Mouse (Mus musculus): ENCODE results near the gene Cnpy2.
A peak's percentile ranks its signal among the peaks of the same experiment; 100 is the strongest.

Gene Cnpy2

GRCm38 (mm10) chr10:128369218-128369543 lies 46.9 kb downstream of the Cnpy2 start:
- no peak for DNase-seq

- DNase-seq = no peak
These were observed 47.3 kb downstream of the Cnpy2 start for GRCm38 (mm10) chr10:128369599-128369998.

- no peak for DNase-seq
These were observed 47.8 kb downstream of the Cnpy2 start for GRCm38 (mm10) chr10:128370021-128370420.

- no peak for DNase-seq
These were observed 48.3 kb downstream of the Cnpy2 start for GRCm38 (mm10) chr10:128370601-128371000.

- DNase-seq = no peak
These were observed 49.9 kb downstream of the Cnpy2 start for GRCm38 (mm10) chr10:128372142-128372541.

- no peak for DNase-seq
These were observed 50.9 kb downstream of the Cnpy2 start for GRCm38 (mm10) chr10:128372989-128373748.

- DNase-seq = no peak
These were observed 52.1 kb downstream of the Cnpy2 start for GRCm38 (mm10) chr10:128374393-128374792.

- DNase-seq = no peak
These were observed 53.8 kb downstream of the Cnpy2 start for GRCm38 (mm10) chr10:128376099-128376454.

GRCm38 (mm10) chr10:128376455-128377211 lies 54.4 kb downstream of the Cnpy2 start, which contains the start of gene Ankrd52:
Ankrd52 (plus strand) TSS chr10:128377115.
- peak; percentile 87 for DNase-seq

Measured in cerebellum, adult 8-10 months (tissue).